Comparison of ENCODE assay signal across 17 mouse cellular contexts in the genomic region with DNA sequence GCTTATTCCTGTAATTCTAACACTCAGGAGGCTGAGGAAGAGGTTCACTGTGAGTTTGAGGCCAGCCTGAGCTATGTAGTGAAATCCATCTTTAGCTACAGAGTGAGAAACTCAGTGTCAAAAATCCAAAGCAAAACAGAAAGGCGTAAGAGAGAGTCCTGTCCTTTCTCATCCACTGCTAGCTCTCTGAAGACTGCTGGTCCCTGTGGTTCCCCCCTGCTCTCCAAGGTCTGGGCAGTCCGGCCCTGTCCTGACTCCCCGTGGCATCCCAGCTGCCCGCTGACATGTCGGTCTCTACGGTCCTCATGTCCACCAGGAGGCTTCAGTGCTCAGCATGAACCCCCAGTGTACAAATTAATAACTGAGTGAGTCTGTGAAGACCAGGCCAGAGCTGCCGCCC. TPM values are rescaled to one million over a fixed set of nuclear protein-coding genes. Genes with fewer than 3 reads are reported as not detected.
"Had no signal": no experiment of that assay in that cellular context is flagged by ENCODE, and none has a peak within 500 bp of the region (broad histone marks: within the 10 kb centered on the region; RNA-seq: fewer than 3 reads in every experiment).

No protein-coding gene starts in this region.

- H3K4me2 ChIP-seq: lung, embryonic 14.5 days; midbrain, embryonic 12.5 days; neural tube, embryonic 13.5 days; neural tube, embryonic 15.5 days had no signal

- DNase-seq: lung, adult 18-20 months; lung, embryonic 14.5 days; lung, postnatal 10 days; midbrain, embryonic 14.5 days; retina, postnatal 1 day; right cerebral cortex, adult 18-20 months; right cerebral cortex, postnatal 25 days; right cerebral cortex, postnatal 4 days; spleen, adult 18-20 months; thymus, adult 18-20 months; thymus, postnatal 14 days; thymus, postnatal 36 days had no signal

- H3K4me3 ChIP-seq: midbrain, embryonic 10.5 days; midbrain, embryonic 12.5 days; neural tube, embryonic 13.5 days; neural tube, embryonic 15.5 days had no signal

- H3K9ac ChIP-seq: lung, embryonic 14.5 days; midbrain, embryonic 12.5 days; neural tube, embryonic 13.5 days; neural tube, embryonic 15.5 days had no signal

- H3K27me3 ChIP-seq: midbrain, embryonic 12.5 days; neural tube, embryonic 13.5 days; neural tube, embryonic 15.5 days had no signal

- H3K27ac ChIP-seq: midbrain, embryonic 10.5 days; midbrain, embryonic 12.5 days; neural tube, embryonic 13.5 days; neural tube, embryonic 15.5 days had no signal

- H3K9me3 ChIP-seq: midbrain, embryonic 10.5 days; midbrain, embryonic 12.5 days; neural tube, embryonic 13.5 days; neural tube, embryonic 15.5 days had no signal

- H3K4me1 ChIP-seq: midbrain, embryonic 12.5 days had no signal

RNA-seq across cellular contexts. Expression of a gene that starts 43.4 kb away (rescaled TPM):
- polyA plus RNA-seq: thymus, postnatal 0 days had no signal
